Mouse (Mus musculus): ENCODE measurements around the gene Mettl24.
"Not testable (repeated sequence)": the region's sequence is repeated elsewhere in the genome, so short reads cannot be mapped to it uniquely, and the experiment has no call there.

Gene Mettl24

GRCm38 (mm10) chr10:40750293-40751047, 67.4 kb downstream of the Mettl24 start:
- DNase-seq, result no peak

GRCm38 (mm10) chr10:40751157-40751556, 68.1 kb downstream of the Mettl24 start:
- DNase-seq, result no peak

GRCm38 (mm10) chr10:40753036-40753435, 70.0 kb downstream of the Mettl24 start:
- peak; percentile 38 to 60 for DNase-seq

GRCm38 (mm10) chr10:40758171-40759010, 75.3 kb downstream of the Mettl24 start:
- DNase-seq, result no peak

- DNase-seq, result not testable (repeated sequence)
Measured at GRCm38 (mm10) chr10:40759391-40760194, 76.5 kb downstream of the Mettl24 start.

GRCm38 (mm10) chr10:40760195-40761009, 77.3 kb downstream of the Mettl24 start:
- no peak for DNase-seq

DNA sequence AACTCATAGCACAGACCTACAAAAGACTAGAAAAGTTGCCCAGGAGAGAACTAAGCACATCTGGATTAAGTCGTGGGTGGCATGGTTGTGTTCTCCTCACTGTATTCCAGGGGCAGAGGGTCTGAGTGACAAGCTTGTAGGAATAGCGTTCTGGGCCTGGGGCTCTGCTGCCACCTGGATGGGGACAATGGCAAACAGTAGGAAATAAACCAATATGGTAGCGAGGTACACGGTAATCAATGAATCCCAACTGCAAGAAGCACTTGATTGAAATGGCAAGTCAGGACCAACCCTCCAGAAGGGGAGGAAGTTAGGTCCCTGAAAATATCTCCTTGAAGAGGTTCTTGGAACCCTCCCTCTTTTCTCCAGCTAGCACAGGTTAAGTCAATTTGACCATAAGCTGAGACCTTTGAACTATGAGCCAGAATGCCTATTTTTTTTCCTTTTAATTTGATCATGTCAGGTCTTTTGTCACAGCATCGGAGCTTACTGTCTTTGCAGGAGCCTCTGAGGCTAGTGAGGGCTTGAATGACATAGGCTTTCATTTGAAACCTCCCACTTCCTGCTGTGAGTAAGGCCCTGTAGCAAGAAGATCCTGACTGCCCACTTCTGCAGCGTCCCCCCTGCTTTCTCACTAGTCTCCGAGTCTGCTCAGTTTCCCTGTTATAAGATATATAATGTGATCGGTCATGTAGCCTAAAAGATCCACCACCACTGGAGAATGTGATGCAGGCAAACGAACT, 78.1 kb downstream of the Mettl24 start:
- no peak for DNase-seq

DNA sequence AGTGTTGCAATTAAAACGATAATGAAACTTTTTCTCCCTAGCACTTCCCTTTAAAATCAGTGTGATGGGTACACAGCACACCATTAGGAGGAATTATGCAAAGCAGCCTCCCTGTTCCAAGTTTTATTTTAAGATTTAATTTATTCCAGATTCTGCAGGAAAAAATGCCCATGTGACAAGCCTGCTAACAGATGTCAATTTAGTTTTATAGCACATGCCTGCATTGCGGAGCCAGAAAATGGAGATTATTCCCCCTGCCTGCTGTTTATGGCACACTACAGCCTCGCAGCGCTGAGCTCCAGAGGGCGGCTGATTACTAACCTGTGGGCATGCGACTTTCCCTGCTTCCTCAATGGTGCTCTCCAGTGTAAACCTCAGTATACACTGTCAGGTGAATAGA, 79.5 kb downstream of the Mettl24 start:
- DNase-seq, result no peak

GRCm38 (mm10) chr10:40763084-40763720, 80.1 kb downstream of the Mettl24 start:
- DNase-seq, result no peak

GRCm38 (mm10) chr10:40772266-40772665, 89.2 kb downstream of the Mettl24 start:
- no peak for DNase-seq

DNA sequence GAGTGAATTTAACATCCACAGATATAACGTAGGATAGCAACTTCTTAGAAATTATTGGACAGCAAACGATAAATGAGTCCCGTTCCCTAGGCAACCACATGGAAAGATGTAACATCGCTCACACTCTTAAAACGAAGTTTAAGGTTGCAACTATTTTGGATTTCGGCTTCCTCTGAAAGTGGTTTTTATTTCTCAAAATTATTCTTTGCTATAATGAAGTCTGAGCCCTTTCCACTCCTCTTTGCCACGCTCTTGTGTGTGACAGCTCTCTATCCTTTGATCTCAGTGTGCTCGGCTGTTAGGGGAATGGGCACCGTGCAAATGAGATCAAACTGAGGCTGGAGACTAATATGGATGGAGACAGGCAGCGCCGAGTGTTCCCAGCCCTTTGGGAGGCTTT, 92.1 kb downstream of the Mettl24 start:
- DNase-seq, result no peak

DNA sequence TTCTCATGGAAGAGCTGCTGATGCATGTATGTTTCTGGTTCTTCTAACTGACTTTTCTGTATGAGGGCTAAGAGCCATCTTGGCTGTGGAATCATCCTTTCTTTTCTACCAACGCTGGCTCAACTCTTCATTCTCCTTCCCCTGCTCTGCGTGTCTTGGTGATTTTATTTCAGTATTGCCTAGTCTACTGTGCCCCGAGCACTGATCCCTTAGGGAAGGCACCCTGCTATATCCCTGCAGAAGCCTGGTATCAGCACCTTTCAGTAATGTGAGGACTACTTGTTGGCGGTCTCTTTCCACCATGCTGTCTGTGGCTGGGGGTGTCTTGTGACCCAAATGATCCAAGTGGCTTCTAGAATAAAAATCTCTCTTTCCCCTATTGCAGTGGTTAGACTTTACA, 92.6 kb downstream of the Mettl24 start:
- DNase-seq, result no peak

- no peak for DNase-seq
Measured at GRCm38 (mm10) chr10:40777171-40777570, 94.1 kb downstream of the Mettl24 start.

GRCm38 (mm10) chr10:40778472-40778871, 95.4 kb downstream of the Mettl24 start:
- no peak for DNase-seq

GRCm38 (mm10) chr10:40790406-40790805, 107.3 kb downstream of the Mettl24 start:
- DNase-seq, result no peak

GRCm38 (mm10) chr10:40792115-40792514, 109.0 kb downstream of the Mettl24 start:
- DNase-seq, result no peak

DNA sequence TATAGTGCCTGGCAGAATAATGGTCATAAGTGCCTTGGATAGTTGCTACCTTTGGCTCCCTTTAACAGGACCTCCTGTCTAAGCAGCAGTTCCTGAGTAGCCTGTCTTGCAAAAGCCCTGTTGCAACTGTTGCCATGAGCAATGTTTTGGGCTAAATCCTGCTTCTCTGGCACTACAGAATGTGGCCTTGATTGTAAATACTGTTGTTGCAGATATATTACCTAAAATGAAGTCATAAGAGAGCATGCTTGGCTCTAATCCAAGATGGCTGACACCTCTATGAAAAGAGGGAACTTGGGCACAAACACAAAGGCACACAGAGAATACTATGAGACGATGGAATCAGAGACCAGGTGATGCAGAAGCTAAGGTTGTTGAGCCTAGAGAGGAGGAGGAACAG, 122.1 kb downstream of the Mettl24 start:
- no peak for DNase-seq

GRCm38 (mm10) chr10:40806221-40806620, 123.1 kb downstream of the Mettl24 start:
- DNase-seq, result no peak

GRCm38 (mm10) chr10:40809411-40809910, 126.4 kb downstream of the Mettl24 start:
- not testable (repeated sequence) for DNase-seq

DNA sequence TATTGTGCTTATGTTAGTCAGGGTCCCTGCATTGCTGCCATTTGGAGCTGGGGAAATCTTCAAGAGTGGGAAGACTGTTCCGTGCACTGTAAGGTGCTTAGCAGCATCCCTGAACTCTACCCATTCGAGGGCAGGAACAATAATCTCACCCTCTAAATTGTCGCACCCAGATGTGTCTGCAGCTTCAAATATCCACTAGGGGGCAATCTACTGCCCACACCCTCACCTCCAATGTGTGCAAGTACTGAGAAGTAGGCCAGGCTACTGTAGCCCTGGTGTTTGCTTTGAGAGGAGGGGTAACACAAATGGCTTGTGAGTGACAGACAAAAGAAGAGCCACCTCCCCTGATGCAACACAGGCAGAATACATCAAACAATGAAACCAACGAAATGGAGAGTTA, 130.5 kb downstream of the Mettl24 start:
- no peak for DNase-seq

- no peak for DNase-seq
Measured at GRCm38 (mm10) chr10:40816471-40816870, 133.4 kb downstream of the Mettl24 start.

All from cerebellum, adult 18-20 months (tissue).